Mouse (Mus musculus) layer of hippocampus, adult 9-11 months (tissue): ENCODE measurements around the gene Spon2.

Experiments used
- DNase-seq: peaks from one replicate; pipeline ENCODE4 v3.0.0; 2022

The Spon2 gene

GRCm38 (mm10) chr5:33214723-33215122 lies 3.5 kb downstream of the Spon2 start:
- no peak for DNase-seq

DNA sequence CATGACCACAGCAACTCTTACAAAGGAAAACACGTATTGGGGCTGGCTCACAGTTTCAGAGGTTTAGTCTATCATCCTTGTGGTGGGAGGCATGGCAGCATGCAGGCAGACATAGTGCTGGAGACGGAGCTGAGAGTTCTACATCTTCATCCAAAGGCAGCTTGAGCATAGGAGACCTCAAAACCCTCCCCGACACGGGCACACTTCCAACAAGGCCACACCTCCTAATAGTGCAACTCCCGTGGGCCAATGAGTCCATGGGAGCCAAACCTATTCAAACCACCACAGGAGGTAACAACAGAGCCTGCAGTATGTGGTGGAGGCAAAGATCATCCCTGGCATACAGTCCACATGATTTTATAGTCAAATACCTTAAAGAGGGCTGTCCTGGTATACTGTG lies 7.0 kb downstream of the Spon2 start:
- DNase-seq = no peak

- no peak for DNase-seq
Measured at GRCm38 (mm10) chr5:33210515-33210914, 7.7 kb downstream of the Spon2 start.

- DNase-seq = no peak
Measured at GRCm38 (mm10) chr5:33208533-33209245, 9.6 kb downstream of the Spon2 start.

- DNase-seq = no peak
Measured at GRCm38 (mm10) chr5:33207136-33207535, 11.1 kb downstream of the Spon2 start.

- DNase-seq = no peak
Measured at GRCm38 (mm10) chr5:33206328-33206727, 11.9 kb downstream of the Spon2 start.

GRCm38 (mm10) chr5:33204284-33204683 lies 14.0 kb downstream of the Spon2 start:
- no peak for DNase-seq

GRCm38 (mm10) chr5:33203691-33204242 lies 14.5 kb downstream of the Spon2 start:
- DNase-seq = peak; percentile 59

DNA sequence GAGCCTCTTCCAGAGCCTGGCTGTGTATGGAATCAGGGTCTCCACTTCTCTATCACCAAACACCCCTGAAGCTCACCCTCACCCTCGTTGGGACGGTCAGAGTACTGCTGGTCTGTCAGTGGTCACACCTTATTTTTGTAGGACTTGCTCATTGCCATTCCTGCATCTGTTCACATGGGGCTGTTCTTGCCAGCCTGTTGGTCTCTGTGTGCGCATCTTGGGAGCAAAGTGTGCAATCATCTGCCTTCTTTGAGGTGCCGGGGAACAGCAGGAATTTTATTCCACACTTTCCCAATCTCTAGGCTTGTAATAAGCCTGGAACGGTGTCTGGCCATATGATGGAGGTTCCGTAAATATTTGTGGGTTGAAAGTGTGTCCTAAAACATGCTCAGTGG lies 15.1 kb downstream of the Spon2 start:
- no peak for DNase-seq

DNA sequence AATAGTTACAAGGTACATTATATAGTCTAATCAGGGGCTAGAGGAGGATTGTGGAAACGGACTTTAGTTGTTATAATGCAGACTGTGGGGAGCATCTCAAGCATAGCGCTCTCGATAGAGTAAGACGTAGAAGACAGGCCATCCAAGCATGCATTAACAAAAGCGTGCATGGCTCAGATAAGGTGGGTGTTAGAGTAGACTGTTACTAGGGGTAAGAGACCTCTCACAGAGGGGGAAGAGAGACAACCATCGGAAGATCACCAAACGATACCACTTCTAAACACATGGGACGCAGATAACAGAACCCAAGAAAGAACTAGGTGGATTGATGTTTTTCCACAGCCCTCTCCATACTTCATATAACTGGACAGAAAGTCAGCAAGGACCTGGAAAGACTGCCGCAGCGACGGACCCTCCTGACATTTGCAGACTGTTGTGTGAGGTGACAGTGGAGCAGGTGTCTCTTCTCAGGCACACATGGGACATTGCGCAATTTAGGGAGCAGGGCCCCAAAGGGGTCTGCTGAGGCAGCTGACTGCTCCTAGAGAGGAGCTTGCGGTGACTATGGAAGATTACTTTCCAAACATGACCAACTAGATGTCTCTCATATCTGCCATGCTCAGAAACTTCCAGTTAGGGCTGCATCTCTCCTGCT lies 15.6 kb downstream of the Spon2 start:
- no peak for DNase-seq

DNA sequence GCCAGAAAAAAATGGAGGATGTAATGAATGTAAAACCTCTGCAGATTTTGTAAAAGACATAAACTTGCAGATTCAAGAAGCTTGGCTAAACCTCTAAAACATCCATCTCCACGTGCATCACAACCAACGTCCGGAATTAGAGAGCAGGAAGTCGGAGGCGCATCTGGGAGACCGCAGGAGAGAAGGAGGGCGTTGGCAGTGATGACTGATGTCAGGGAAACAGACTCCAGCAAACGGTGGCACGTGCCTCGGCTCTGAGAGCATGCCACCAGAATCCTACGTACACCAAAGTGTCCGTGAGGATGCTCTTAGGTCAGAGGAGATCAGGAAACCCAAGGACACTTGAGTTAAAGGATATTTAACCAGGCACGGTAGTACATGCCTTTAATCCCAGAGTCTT lies 16.6 kb downstream of the Spon2 start:
- no peak for DNase-seq

- DNase-seq = no peak
Measured at GRCm38 (mm10) chr5:33200071-33200470, 18.2 kb downstream of the Spon2 start.

GRCm38 (mm10) chr5:33195246-33195852 lies 22.9 kb downstream of the Spon2 start:
- DNase-seq = no peak

GRCm38 (mm10) chr5:33193567-33193966 lies 24.7 kb downstream of the Spon2 start:
- DNase-seq = no peak
